Mouse (Mus musculus): ENCODE results near the gene Tmem116.

DNA sequence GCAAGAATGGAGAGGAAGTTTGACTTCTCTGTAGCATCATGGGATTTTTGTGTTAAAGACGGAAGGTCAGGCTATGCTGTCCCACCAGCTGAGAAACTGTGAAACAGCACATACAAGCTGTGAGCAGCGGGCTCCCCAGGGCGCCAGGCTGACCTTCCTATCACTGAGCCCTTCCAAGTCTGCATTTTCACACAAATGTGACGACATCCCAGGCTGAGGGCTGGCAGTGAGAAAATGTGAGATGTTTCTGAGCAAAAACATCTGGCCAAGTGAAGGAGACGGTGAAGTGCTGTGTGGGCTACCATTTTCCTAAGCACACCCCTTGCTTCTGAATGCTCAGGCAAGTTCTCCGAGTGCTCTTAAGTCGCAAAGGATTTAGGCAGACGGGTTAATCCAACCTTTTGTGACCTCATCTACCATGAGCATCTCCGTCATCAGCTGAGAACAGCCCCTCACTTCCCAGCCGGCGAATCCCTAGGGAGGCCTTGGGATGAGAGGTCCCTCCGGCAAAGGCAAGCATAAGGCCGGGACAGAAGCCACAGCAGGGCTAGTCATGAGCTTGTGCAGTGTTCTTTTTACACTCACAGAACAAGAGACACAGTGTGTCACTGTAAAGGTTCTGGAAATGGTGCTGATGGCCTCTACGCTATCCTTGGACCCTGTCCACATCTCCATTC lies 74.2 kb downstream of the Tmem116 start:
- TF ChIP-seq POLR2A (IDR thresholded peaks at IDR 0.05; ENCODE audit: control insufficient read depth, extremely low read depth, insufficient read depth, low read length, poor library complexity) (no peak), CTCF (IDR thresholded peaks at IDR 0.05; ENCODE audit: borderline replicate concordance, control insufficient read depth, extremely low read depth, insufficient read depth, low read length, poor library complexity) (no peak)

All from thymus, adult 2 months (tissue).